Mouse (Mus musculus) embryonic facial prominence, embryonic 14.5 days (tissue): ENCODE data around the gene Pank2. TPM values are rescaled to one million over a fixed set of nuclear protein-coding genes. Genes with fewer than 3 reads are reported as not detected.
"Not testable (repeated sequence)": the region's sequence is repeated elsewhere in the genome, so short reads cannot be mapped to it uniquely, and the experiment has no call there.

Source experiments
- ATAC-seq: fragments of 200-750 bp; cut with Nextera tagmentation; 2 replicates; pipeline ENCODE4 v1.8.0; 2017; ENCODE audit warnings: low read depth, moderate number of reproducible peaks, moderate TSS enrichment
- DNase-seq: peaks from one replicate; pipeline ENCODE4 v3.0.0-alpha.2; 2015; ENCODE audit warnings: low spot score
- H3K27ac ChIP-seq: fragments of 300-500 bp; sonication (generic); replicated peaks from 2 replicates; pipeline ENCODE4 v1.5.1; 2014; ENCODE audit warnings: low read depth, mild to moderate bottlenecking, low read length, moderate library complexity
- H3K27me3 ChIP-seq: fragments of 300-500 bp; sonication (generic); replicated peaks from 2 replicates; pipeline ENCODE4 v1.6.1; 2014; ENCODE audit warnings: low read length; ENCODE audit not compliant: control insufficient read depth, insufficient read depth
- H3K36me3 ChIP-seq: fragments of 300-500 bp; sonication (generic); 2 replicates; pipeline ENCODE4 v1.6.1; 2014; ENCODE audit warnings: low read length, mixed read lengths; ENCODE audit not compliant: control insufficient read depth, insufficient read depth
- H3K4me1 ChIP-seq: fragments of 300-500 bp; sonication (generic); 2 replicates; pipeline ENCODE4 v1.6.1; 2014; ENCODE audit warnings: antibody characterized with exemption, low read length; ENCODE audit not compliant: control insufficient read depth, insufficient read depth
- H3K4me2 ChIP-seq: fragments of 300-500 bp; sonication (generic); 2 replicates; pipeline ENCODE4 v1.6.1; 2014; ENCODE audit warnings: low read depth, mild to moderate bottlenecking, low read length, moderate library complexity, mixed read lengths
- H3K4me3 ChIP-seq: fragments of 300-500 bp; sonication (generic); 2 replicates; pipeline ENCODE4 v1.5.1; 2014; ENCODE audit warnings: low read depth, mild to moderate bottlenecking, low read length
- H3K9ac ChIP-seq: fragments of 300-500 bp; sonication (generic); 2 replicates; pipeline ENCODE4 v1.6.1; 2014; ENCODE audit warnings: low read depth, mild to moderate bottlenecking, low read length, moderate library complexity, mixed read lengths
- H3K9me3 ChIP-seq: fragments of 300-500 bp; sonication (generic); 2 replicates; pipeline ENCODE4 v1.6.1; 2016; ENCODE audit warnings: low read length; ENCODE audit not compliant: control insufficient read depth
- WGBS: fragments of 180-500 bp; shearing (Covaris S2); extraction: QIAGEN DNeasy Blood & Tissue Kit; methylation state at CpG from one replicate; pipeline ENCODE4 v1.1.7; 2014; 5-methylcytosine and 5-hydroxymethylcytosine counted together
- polyA plus RNA-seq: library from polyadenylated mRNA; unstranded; fragments of >200 nt; fragmentation: Nextera tagmentation; extraction: Ambion mirVana; gene quantifications from 2 replicates; pipeline ENCODE4 v1.2.1, GENCODE M21; 2014

The Pank2 gene
- polyA plus RNA-seq, 1 experiment from 2014 or later = 36.0 TPM

DNA sequence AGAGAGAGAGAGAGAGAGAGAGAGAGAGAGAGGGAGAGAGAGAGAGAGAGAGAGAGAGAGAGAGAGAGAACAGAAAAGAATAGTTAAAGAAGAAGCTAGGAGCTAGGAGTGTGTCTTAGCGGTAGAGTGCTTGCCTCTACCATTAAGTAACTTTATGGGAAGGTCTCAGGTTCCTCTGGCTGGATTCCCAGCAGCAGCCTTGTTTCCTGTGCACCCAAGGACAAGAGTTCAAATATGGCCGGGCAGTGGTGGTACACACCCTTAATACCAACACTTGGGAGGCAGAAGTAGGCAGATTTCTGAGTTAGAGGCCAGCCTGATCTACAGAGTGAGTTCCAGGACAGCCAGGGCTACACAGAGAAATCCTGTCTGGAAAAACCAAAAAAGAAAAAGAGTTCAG, 35.6 kb upstream of the Pank2 start:
- not testable (repeated sequence) for H3K4me1 ChIP-seq, H3K4me2 ChIP-seq, H3K4me3 ChIP-seq, H3K27ac ChIP-seq, H3K9me3 ChIP-seq, ATAC-seq, H3K36me3 ChIP-seq, H3K9ac ChIP-seq, H3K27me3 ChIP-seq, DNase-seq
- 63% methylated on average over 2 of the region's 2 CpGs for WGBS

DNA sequence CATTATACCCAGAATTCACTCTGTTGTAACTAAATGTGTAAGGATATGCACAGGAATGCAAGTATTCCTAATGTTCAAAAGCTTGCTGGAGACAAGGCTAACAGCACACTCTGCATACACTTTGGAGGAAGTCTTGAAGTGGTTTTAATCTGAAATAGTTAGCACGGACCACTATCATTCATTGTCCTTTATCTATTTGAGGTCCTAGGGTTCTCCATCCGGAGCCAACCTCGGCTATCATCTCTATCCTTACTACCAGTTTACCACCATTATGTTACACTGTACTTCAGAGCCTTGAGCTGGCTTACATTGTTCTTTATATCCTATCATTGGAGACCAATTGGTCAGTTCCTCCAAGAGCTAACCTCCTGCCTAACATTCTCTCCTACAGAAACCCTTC, 35.1 kb upstream of the Pank2 start:
- Histone ChIP-seq H3K4me2 (no peak overlapping the region), H3K27me3 (no peaks in the 10 kb centered on the region), H3K36me3 (no peaks in the 10 kb centered on the region), H3K27ac (no peak overlapping the region), H3K9me3 (no peaks in the 10 kb centered on the region), H3K4me3 (no peak overlapping the region), H3K4me1 (no peaks in the 10 kb centered on the region), H3K9ac (no peak overlapping the region)
- no peak for ATAC-seq
- DNase-seq = no peak
- WGBS = 82% methylated on average over 3 of the region's 3 CpGs

DNA sequence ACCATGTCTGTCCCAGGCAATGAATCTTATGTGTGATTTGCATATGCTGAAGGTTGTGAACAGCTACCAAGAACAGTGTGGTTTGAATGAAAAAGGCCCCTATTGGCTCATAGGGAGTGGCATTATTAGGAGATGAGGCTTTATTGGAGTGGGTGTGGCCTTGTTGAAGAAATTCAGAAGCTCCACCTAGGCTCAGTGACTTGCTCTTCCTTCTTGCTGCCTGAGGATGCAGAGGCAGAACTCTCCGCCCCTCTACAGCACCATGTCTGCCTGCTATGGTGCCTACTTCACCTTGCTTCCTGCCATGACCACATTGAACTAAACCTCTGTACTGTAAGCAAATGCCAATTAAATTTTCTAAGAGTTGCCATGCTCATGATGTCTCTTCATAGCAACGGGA, 29.7 kb upstream of the Pank2 start:
- H3K36me3 ChIP-seq = no peaks in the 10 kb centered on the region
- H3K4me1 ChIP-seq = peaks cover 15% of the 10 kb centered on the region
- no peak for ATAC-seq
- H3K27ac ChIP-seq = no peak overlapping the region
- no peak for DNase-seq
- 87% methylated on average over 2 of the region's 2 CpGs for WGBS
- H3K9ac ChIP-seq = no peak overlapping the region
- no peak overlapping the region for H3K4me3 ChIP-seq
- no peaks in the 10 kb centered on the region for H3K27me3 ChIP-seq
- H3K4me2 ChIP-seq = no peak overlapping the region
- H3K9me3 ChIP-seq = no peaks in the 10 kb centered on the region

- H3K4me1 ChIP-seq = peaks cover 15% of the 10 kb centered on the region
- ATAC-seq (peak; percentile 100), DNase-seq (peak; percentile 98)
- no peaks in the 10 kb centered on the region for H3K27me3 ChIP-seq
- 8% methylated on average over 27 of the region's 29 CpGs for WGBS
- H3K4me2 ChIP-seq = peak within 1 kb of the TSS; percentile 78
- no peaks in the 10 kb centered on the region for H3K36me3 ChIP-seq
- H3K4me3 ChIP-seq = peak within 1 kb of the TSS; percentile 64
- H3K9me3 ChIP-seq = no peaks in the 10 kb centered on the region
- H3K9ac ChIP-seq = peak within 1 kb of the TSS; percentile 84
- H3K27ac ChIP-seq = peak within 1 kb of the TSS; percentile 63
Observed at GRCm38 (mm10) chr2:131233307-131234126, 28.8 kb upstream of the Pank2 start, which contains the start of gene Mavs. Gene Mavs, plus strand, starts transcription at chr2:131234063.

DNA sequence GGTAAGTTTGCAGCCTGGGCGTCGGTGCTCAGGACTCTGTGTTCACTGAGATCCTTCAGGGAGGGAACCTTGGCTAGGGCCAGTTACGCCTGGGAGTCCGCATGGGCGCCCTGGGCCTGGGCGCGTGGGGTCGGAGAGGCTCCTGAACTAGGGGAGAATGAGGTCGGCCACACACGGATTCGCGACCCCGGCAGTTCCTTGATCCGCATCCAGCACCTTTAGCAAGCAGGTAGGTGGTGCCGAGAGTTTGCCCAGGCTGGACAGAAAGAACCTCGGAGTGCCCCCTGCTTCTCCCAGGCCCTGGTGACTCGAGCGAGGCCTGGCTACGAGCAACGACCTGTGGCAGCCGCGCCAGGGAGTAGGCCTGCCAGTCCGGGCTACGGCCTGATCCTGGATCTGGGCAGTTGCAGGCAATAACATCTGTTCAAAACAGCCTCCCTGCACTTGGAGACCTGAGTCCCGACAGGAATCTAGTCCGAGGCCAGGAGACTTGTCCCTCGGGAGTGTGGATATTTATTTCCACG, 28.1 kb upstream of the Pank2 start:
- H3K27me3 ChIP-seq = no peaks in the 10 kb centered on the region
- peaks cover 6% of the 10 kb centered on the region; the same call in 1 of the 2 replicates for H3K36me3 ChIP-seq
- ATAC-seq (peak; percentile 22), DNase-seq (peak; percentile 5)
- 13% methylated on average over 24 of the region's 28 CpGs for WGBS
- peaks cover 15% of the 10 kb centered on the region for H3K4me1 ChIP-seq
- H3K27ac ChIP-seq = peak overlapping the region; percentile 63
- H3K9me3 ChIP-seq = no peaks in the 10 kb centered on the region
- peak overlapping the region; percentile 84 for H3K9ac ChIP-seq
- peak overlapping the region; percentile 78 for H3K4me2 ChIP-seq
- peak overlapping the region; percentile 64 for H3K4me3 ChIP-seq

- Histone ChIP-seq H3K9ac (peak overlapping the region; percentile 84), H3K27me3 (no peaks in the 10 kb centered on the region), H3K4me1 (peaks cover 15% of the 10 kb centered on the region), H3K27ac (no peak overlapping the region), H3K4me3 (peak overlapping the region; percentile 64), H3K4me2 (peak overlapping the region; percentile 78), H3K9me3 (no peaks in the 10 kb centered on the region), H3K36me3 (peaks cover 14% of the 10 kb centered on the region)
- DNase-seq (peak; percentile 7), ATAC-seq (no peak)
- 65% methylated on average over 7 of the region's 7 CpGs for WGBS
Observed at GRCm38 (mm10) chr2:131234970-131235635, 27.2 kb upstream of the Pank2 start.

- H3K27ac ChIP-seq = no peak overlapping the region
Observed at GRCm38 (mm10) chr2:131242180-131242579, 20.1 kb upstream of the Pank2 start.

GRCm38 (mm10) chr2:131242929-131243328, 19.4 kb upstream of the Pank2 start:
- Histone ChIP-seq H3K4me2 (no peak overlapping the region), H3K27ac (no peak overlapping the region), H3K4me1 (no peaks in the 10 kb centered on the region), H3K36me3 (peaks cover 88% of the 10 kb centered on the region), H3K27me3 (no peaks in the 10 kb centered on the region), H3K4me3 (no peak overlapping the region), H3K9ac (no peak overlapping the region), H3K9me3 (no peaks in the 10 kb centered on the region)
- 87% methylated on average over 7 of the region's 7 CpGs for WGBS
- ATAC-seq (no peak), DNase-seq (no peak)

More at GRCm38 (mm10) chr2:131242180-131242579, 20.1 kb upstream of the Pank2 start:
- peaks cover 81% of the 10 kb centered on the region for H3K36me3 ChIP-seq
- no peaks in the 10 kb centered on the region for H3K9me3 ChIP-seq
- H3K9ac ChIP-seq = no peak overlapping the region
- no peak for ATAC-seq
- no peak overlapping the region for H3K4me2 ChIP-seq
- H3K4me1 ChIP-seq = no peaks in the 10 kb centered on the region
- no peak for DNase-seq
- H3K4me3 ChIP-seq = no peak overlapping the region
- no peaks in the 10 kb centered on the region for H3K27me3 ChIP-seq
